Mouse (Mus musculus): ENCODE results near the gene Rab20. TPM values are rescaled to one million over a fixed set of nuclear protein-coding genes. Genes with fewer than 3 reads are reported as not detected.

Rab20 gene
- total and polyA plus RNA-seq, 3 experiments: 17.8 to 40.9 (median 27.4) TPM

- intact Hi-C loops (cut with DNase I): no loop called here
- WGBS: 89% methylated on average over 9 of the region's 9 CpGs
- H3K27me3 ChIP-seq (ENCODE audit: control insufficient read depth, insufficient read depth, low read length): no peaks in the 10 kb centered on the region
Measured at GRCm38 (mm10) chr8:11516292-11516691, 37.8 kb upstream of the Rab20 start.

GRCm38 (mm10) chr8:11513247-11513646 is 34.7 kb upstream of the Rab20 start:
- no peak overlapping the region for H3K9ac ChIP-seq (ENCODE audit: low read depth, low read length)
- TF ChIP-seq CTCF (IDR thresholded peaks at IDR 0.05) (no peak), EP300 (IDR thresholded peaks at IDR 0.05; ENCODE audit: insufficient read depth, low read depth, low read length) (no peak), POLR2A (IDR thresholded peaks at IDR 0.05; ENCODE audit: insufficient read depth, low read depth, low read length) (no peak)
- H3K4me1 ChIP-seq (ENCODE audit: control insufficient read depth, insufficient read depth, low read length): peaks cover 4% of the 10 kb centered on the region
- WGBS: 85% methylated on average over 5 of the region's 5 CpGs
- intact Hi-C loops (cut with DNase I): no loop called here
- H3K79me2 ChIP-seq (replicated peaks; ENCODE audit: control insufficient read depth, insufficient read depth, low read length): no peaks in the 10 kb centered on the region
- no peaks in the 10 kb centered on the region for H3K27me3 ChIP-seq (ENCODE audit: control insufficient read depth, insufficient read depth, low read length)
- no peak for DNase-seq
- no peaks in the 10 kb centered on the region for H3K36me3 ChIP-seq (ENCODE audit: control insufficient read depth, insufficient read depth, low read length)
- H3K4me3 ChIP-seq: no peak overlapping the region
- H3K27ac ChIP-seq: no peak overlapping the region

More at GRCm38 (mm10) chr8:11516292-11516691, 37.8 kb upstream of the Rab20 start:
- Histone ChIP-seq H3K4me1 (ENCODE audit: control insufficient read depth, insufficient read depth, low read length) (peaks cover 4% of the 10 kb centered on the region), H3K4me3 (no peak overlapping the region), H3K79me2 (replicated peaks; ENCODE audit: control insufficient read depth, insufficient read depth, low read length) (no peaks in the 10 kb centered on the region), H3K27ac (no peak overlapping the region), H3K9ac (ENCODE audit: low read depth, low read length) (no peak overlapping the region), H3K36me3 (ENCODE audit: control insufficient read depth, insufficient read depth, low read length) (no peaks in the 10 kb centered on the region)
- TF ChIP-seq POLR2A (IDR thresholded peaks at IDR 0.05; ENCODE audit: insufficient read depth, low read depth, low read length): no peak
- TF ChIP-seq EP300 (IDR thresholded peaks at IDR 0.05; ENCODE audit: insufficient read depth, low read depth, low read length): no peak
- no peak for DNase-seq

GRCm38 (mm10) chr8:11512711-11513110 is 34.2 kb upstream of the Rab20 start:
- no peak overlapping the region for H3K9ac ChIP-seq (ENCODE audit: low read depth, low read length)
- intact Hi-C loops (cut with DNase I): no loop called here
- H3K4me3 ChIP-seq: no peak overlapping the region
- H3K27ac ChIP-seq: no peak overlapping the region
- no peak for DNase-seq
- 85% methylated on average over 9 of the region's 9 CpGs for WGBS
- H3K79me2 ChIP-seq (replicated peaks; ENCODE audit: control insufficient read depth, insufficient read depth, low read length): no peaks in the 10 kb centered on the region
- TF ChIP-seq CTCF (IDR thresholded peaks at IDR 0.05) (no peak), POLR2A (IDR thresholded peaks at IDR 0.05; ENCODE audit: insufficient read depth, low read depth, low read length) (no peak), EP300 (IDR thresholded peaks at IDR 0.05; ENCODE audit: insufficient read depth, low read depth, low read length) (no peak)
- no peaks in the 10 kb centered on the region for H3K36me3 ChIP-seq (ENCODE audit: control insufficient read depth, insufficient read depth, low read length)
- peaks cover 4% of the 10 kb centered on the region for H3K4me1 ChIP-seq (ENCODE audit: control insufficient read depth, insufficient read depth, low read length)
- no peaks in the 10 kb centered on the region for H3K27me3 ChIP-seq (ENCODE audit: control insufficient read depth, insufficient read depth, low read length)

GRCm38 (mm10) chr8:11510971-11511370 is 32.5 kb upstream of the Rab20 start:
- Histone ChIP-seq H3K9ac (ENCODE audit: low read depth, low read length) (no peak overlapping the region), H3K4me1 (ENCODE audit: control insufficient read depth, insufficient read depth, low read length) (peaks cover 4% of the 10 kb centered on the region), H3K27ac (no peak overlapping the region), H3K27me3 (ENCODE audit: control insufficient read depth, insufficient read depth, low read length) (no peaks in the 10 kb centered on the region), H3K79me2 (replicated peaks; ENCODE audit: control insufficient read depth, insufficient read depth, low read length) (no peaks in the 10 kb centered on the region), H3K4me3 (no peak overlapping the region), H3K36me3 (ENCODE audit: control insufficient read depth, insufficient read depth, low read length) (no peaks in the 10 kb centered on the region)
- no peak for TF ChIP-seq EP300 (IDR thresholded peaks at IDR 0.05; ENCODE audit: insufficient read depth, low read depth, low read length)
- TF ChIP-seq CTCF (IDR thresholded peaks at IDR 0.05): no peak
- no peak for TF ChIP-seq POLR2A (IDR thresholded peaks at IDR 0.05; ENCODE audit: insufficient read depth, low read depth, low read length)
- no peak for DNase-seq
- intact Hi-C loops (cut with DNase I): no loop called here
- 72% methylated on average over 5 of the region's 5 CpGs for WGBS

- H3K36me3 ChIP-seq (ENCODE audit: control insufficient read depth, insufficient read depth, low read length): no peaks in the 10 kb centered on the region
- 87% methylated on average over 10 of the region's 10 CpGs for WGBS
- intact Hi-C loops (cut with DNase I): loop anchor here (5.0 kb wide), 2 partner anchors 93 to 108 kb away; no protein-coding TSS in a partner anchor
Measured at GRCm38 (mm10) chr8:11508880-11509279, 30.4 kb upstream of the Rab20 start.

GRCm38 (mm10) chr8:11506802-11507201 is 28.3 kb upstream of the Rab20 start:
- TF ChIP-seq POLR2A (IDR thresholded peaks at IDR 0.05; ENCODE audit: insufficient read depth, low read depth, low read length) (no peak), CTCF (IDR thresholded peaks at IDR 0.05) (peak; percentile 70)
- Histone ChIP-seq H3K36me3 (ENCODE audit: control insufficient read depth, insufficient read depth, low read length) (no peaks in the 10 kb centered on the region), H3K27me3 (ENCODE audit: control insufficient read depth, insufficient read depth, low read length) (no peaks in the 10 kb centered on the region), H3K79me2 (replicated peaks; ENCODE audit: control insufficient read depth, insufficient read depth, low read length) (no peaks in the 10 kb centered on the region), H3K27ac (no peak overlapping the region), H3K9ac (ENCODE audit: low read depth, low read length) (no peak overlapping the region), H3K4me3 (no peak overlapping the region), H3K4me1 (ENCODE audit: control insufficient read depth, insufficient read depth, low read length) (peaks cover 2% of the 10 kb centered on the region; the same call in 1 of the 2 replicates)
- intact Hi-C loops (cut with DNase I): loop anchor here (2.0 to 5.0 kb wide), 3 partner anchors 95 to 194 kb away; partner anchors contain the start of gene 1700016D06Rik
- 64% methylated on average over 6 of the region's 6 CpGs for WGBS
- peak; percentile 39 to 64 for DNase-seq

More at GRCm38 (mm10) chr8:11508880-11509279, 30.4 kb upstream of the Rab20 start:
- TF ChIP-seq POLR2A (IDR thresholded peaks at IDR 0.05; ENCODE audit: insufficient read depth, low read depth, low read length): no peak
- no peak for TF ChIP-seq EP300 (IDR thresholded peaks at IDR 0.05; ENCODE audit: insufficient read depth, low read depth, low read length)
- no peak for TF ChIP-seq CTCF (IDR thresholded peaks at IDR 0.05)
- Histone ChIP-seq H3K27me3 (ENCODE audit: control insufficient read depth, insufficient read depth, low read length) (no peaks in the 10 kb centered on the region), H3K4me3 (no peak overlapping the region), H3K79me2 (replicated peaks; ENCODE audit: control insufficient read depth, insufficient read depth, low read length) (no peaks in the 10 kb centered on the region), H3K4me1 (ENCODE audit: control insufficient read depth, insufficient read depth, low read length) (peaks cover 2% of the 10 kb centered on the region; the same call in 1 of the 2 replicates), H3K27ac (no peak overlapping the region), H3K9ac (ENCODE audit: low read depth, low read length) (no peak overlapping the region)
- DNase-seq: no peak
